Mouse (Mus musculus): ENCODE data around the gene Cisd1.

Gene Cisd1

GRCm38 (mm10) chr10:71323669-71324068 is 21.1 kb downstream of the Cisd1 start:
- DNase-seq, result no peak

GRCm38 (mm10) chr10:71316497-71316896 is 28.3 kb downstream of the Cisd1 start:
- no peak for DNase-seq

GRCm38 (mm10) chr10:71316056-71316455 is 28.7 kb downstream of the Cisd1 start:
- no peak for DNase-seq

GRCm38 (mm10) chr10:71314596-71314995 is 30.2 kb downstream of the Cisd1 start:
- DNase-seq, result no peak

GRCm38 (mm10) chr10:71310288-71310687 is 34.5 kb downstream of the Cisd1 start:
- no peak for DNase-seq

GRCm38 (mm10) chr10:71308199-71308598 is 36.6 kb downstream of the Cisd1 start:
- no peak for DNase-seq

GRCm38 (mm10) chr10:71306759-71307158 is 38.0 kb downstream of the Cisd1 start:
- DNase-seq, result no peak

GRCm38 (mm10) chr10:71306190-71306589 is 38.6 kb downstream of the Cisd1 start:
- DNase-seq, result peak; percentile 38 to 55

GRCm38 (mm10) chr10:71302490-71302889 is 42.3 kb downstream of the Cisd1 start:
- peak; percentile 47 to 49 for DNase-seq

GRCm38 (mm10) chr10:71300161-71300560 is 44.6 kb downstream of the Cisd1 start:
- peak in 1 of 2 experiments; percentile 35 for DNase-seq

- no peak for DNase-seq
Observed at GRCm38 (mm10) chr10:71293245-71293644, 51.5 kb downstream of the Cisd1 start.

- peak; percentile 57 to 71 for DNase-seq
Observed at GRCm38 (mm10) chr10:71292254-71292653, 52.5 kb downstream of the Cisd1 start.

- no peak for DNase-seq
Observed at GRCm38 (mm10) chr10:71291801-71292200, 53.0 kb downstream of the Cisd1 start.

GRCm38 (mm10) chr10:71291179-71291661 is 53.5 kb downstream of the Cisd1 start:
- no peak for DNase-seq

GRCm38 (mm10) chr10:71285126-71285580 is 59.6 kb downstream of the Cisd1 start, which contains the start of gene Ube2d1:
TSS of gene Ube2d1 (minus strand) at chr10:71285262.
- peak; percentile 87 for DNase-seq

- DNase-seq, result no peak
Observed at GRCm38 (mm10) chr10:71284511-71285125, 60.1 kb downstream of the Cisd1 start.

- no peak for DNase-seq
Observed at GRCm38 (mm10) chr10:71284131-71284510, 60.6 kb downstream of the Cisd1 start.

All from thymus, postnatal 36 days (tissue).